Mouse (Mus musculus): ENCODE measurements around the gene Polr3h. TPM values are rescaled to one million over a fixed set of nuclear protein-coding genes. Genes with fewer than 3 reads are reported as not detected.

The Polr3h gene
- total and polyA plus RNA-seq, 3 experiments: 8.4 to 36.8 (median 25.0) TPM

DNA sequence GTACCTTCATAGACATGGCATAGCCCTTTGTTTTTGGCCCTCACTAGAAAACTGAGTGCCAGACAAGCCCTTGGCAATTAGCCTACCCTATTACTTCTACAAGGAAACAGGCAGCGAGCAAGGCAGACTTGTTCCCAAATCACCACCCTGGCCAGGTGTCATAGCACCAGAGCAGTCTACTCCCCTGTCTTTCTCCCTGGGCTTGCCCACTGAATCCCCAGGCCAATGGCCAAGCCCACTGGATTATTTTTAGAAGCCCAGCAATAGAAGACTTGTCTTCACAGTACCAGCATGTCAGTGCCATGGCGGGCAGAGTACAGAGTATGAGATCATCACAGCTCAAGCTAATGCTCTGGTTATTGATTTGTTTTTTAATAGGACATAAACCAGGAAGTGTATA lies 27.3 kb downstream of the Polr3h start:
- no peaks in the 10 kb centered on the region for H3K4me1 ChIP-seq (ENCODE audit: insufficient read depth, low read depth, low read length)
- no peak for TF ChIP-seq GATA2 (IDR thresholded peaks at IDR 0.05; ENCODE audit: borderline replicate concordance, low read depth, low read length)
- TF ChIP-seq POLR2AphosphoS5 (IDR thresholded peaks at IDR 0.05; ENCODE audit: insufficient replicate concordance, low read depth, low read length): no peak
- TF ChIP-seq GATA1 (IDR thresholded peaks at IDR 0.05; ENCODE audit: borderline replicate concordance, low read length): no peak
- no peak for TF ChIP-seq TAL1 (conservative IDR thresholded peaks at IDR 0.05; ENCODE audit: low read depth, low read length)
- TF ChIP-seq CTCF (IDR thresholded peaks at IDR 0.05; ENCODE audit: low read depth, low read length): no peak
- H3K4me3 ChIP-seq (ENCODE audit: low read depth, low read length): no peak overlapping the region
- no peaks in the 10 kb centered on the region for H3K27me3 ChIP-seq (ENCODE audit: insufficient read depth, low read length)
- H3K9me3 ChIP-seq (replicated peaks): no peaks in the 10 kb centered on the region
- ATAC-seq (ENCODE audit: extremely low read depth, insufficient number of reproducible peaks, low FRiP score, poor library complexity, severe bottlenecking): no peak
- DNase-seq (ENCODE audit: low spot score): no peak
- peaks cover 95% of the 10 kb centered on the region for H3K36me3 ChIP-seq (replicated peaks)

DNA sequence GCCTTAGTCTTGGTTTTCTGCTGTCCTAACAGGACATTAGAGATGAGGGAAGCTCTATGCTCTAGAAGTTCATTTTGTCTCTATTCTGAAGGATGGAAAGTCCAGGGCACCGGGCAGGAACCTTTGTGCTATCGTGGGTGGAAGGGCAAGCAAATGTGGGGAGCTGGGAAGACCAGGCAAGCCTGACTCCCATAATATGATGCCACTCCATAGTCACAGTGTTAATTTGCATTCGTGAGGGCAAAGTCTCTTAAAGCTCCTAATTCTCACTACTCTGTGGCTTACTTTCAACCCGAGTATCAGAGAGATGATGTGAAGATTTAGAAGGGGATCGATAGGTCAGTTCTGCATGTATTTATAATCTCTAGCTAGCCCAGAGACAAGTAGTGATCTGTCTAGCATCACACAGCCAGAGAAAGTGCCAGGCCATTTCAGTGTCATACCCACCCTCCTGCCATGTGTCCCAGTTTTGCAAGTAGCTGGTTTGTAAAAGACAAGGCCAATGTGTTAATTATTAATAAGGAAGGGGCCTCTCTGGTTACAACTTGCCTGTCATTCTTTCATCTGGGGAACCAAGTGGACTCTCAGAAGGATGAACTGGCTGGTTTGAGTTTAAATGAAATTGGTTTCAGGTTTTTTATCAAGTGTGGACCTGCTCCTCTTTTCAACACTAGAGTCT lies 28.3 kb downstream of the Polr3h start:
- Histone ChIP-seq H3K4me3 (ENCODE audit: low read depth, low read length) (no peak overlapping the region), H3K27me3 (ENCODE audit: insufficient read depth, low read length) (no peaks in the 10 kb centered on the region), H3K4me1 (ENCODE audit: insufficient read depth, low read depth, low read length) (no peaks in the 10 kb centered on the region), H3K36me3 (replicated peaks) (peaks cover 94% of the 10 kb centered on the region), H3K9me3 (replicated peaks) (no peaks in the 10 kb centered on the region)
- ATAC-seq (ENCODE audit: extremely low read depth, insufficient number of reproducible peaks, low FRiP score, poor library complexity, severe bottlenecking) (no peak), DNase-seq (ENCODE audit: low spot score) (no peak)
- no peak for TF ChIP-seq CTCF (IDR thresholded peaks at IDR 0.05; ENCODE audit: low read depth, low read length)
- no peak for TF ChIP-seq GATA2 (IDR thresholded peaks at IDR 0.05; ENCODE audit: borderline replicate concordance, low read depth, low read length)
- no peak for TF ChIP-seq TAL1 (conservative IDR thresholded peaks at IDR 0.05; ENCODE audit: low read depth, low read length)
- no peak for TF ChIP-seq POLR2AphosphoS5 (IDR thresholded peaks at IDR 0.05; ENCODE audit: insufficient replicate concordance, low read depth, low read length)
- TF ChIP-seq GATA1 (IDR thresholded peaks at IDR 0.05; ENCODE audit: borderline replicate concordance, low read length): no peak

DNA sequence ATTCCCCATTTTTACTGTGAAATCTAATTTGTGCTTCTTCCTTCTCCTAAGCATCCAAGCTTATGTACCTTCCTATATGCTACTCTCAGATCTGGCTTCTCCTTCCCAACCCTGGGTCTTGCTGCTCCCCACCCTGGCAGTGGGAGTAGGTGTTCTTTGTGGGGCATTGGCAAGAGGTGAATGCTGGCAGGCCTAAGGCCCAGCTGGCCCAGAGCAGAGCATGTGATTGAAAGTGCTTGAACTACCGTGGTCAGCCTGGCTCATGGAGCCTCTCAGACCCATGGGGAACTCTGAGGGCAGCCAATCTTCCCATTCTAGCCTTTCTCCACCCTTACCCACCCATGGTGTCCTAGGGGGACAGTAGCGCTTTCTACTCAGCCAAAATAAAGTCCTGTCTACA lies 29.6 kb downstream of the Polr3h start:
- TF ChIP-seq CTCF (IDR thresholded peaks at IDR 0.05; ENCODE audit: low read depth, low read length) (no peak), POLR2AphosphoS5 (IDR thresholded peaks at IDR 0.05; ENCODE audit: insufficient replicate concordance, low read depth, low read length) (no peak), GATA1 (IDR thresholded peaks at IDR 0.05; ENCODE audit: borderline replicate concordance, low read length) (no peak), GATA2 (IDR thresholded peaks at IDR 0.05; ENCODE audit: borderline replicate concordance, low read depth, low read length) (no peak), TAL1 (conservative IDR thresholded peaks at IDR 0.05; ENCODE audit: low read depth, low read length) (no peak)
- H3K9me3 ChIP-seq (replicated peaks): no peaks in the 10 kb centered on the region
- H3K27me3 ChIP-seq (ENCODE audit: insufficient read depth, low read length): no peaks in the 10 kb centered on the region
- DNase-seq (ENCODE audit: low spot score) (no peak), ATAC-seq (ENCODE audit: extremely low read depth, insufficient number of reproducible peaks, low FRiP score, poor library complexity, severe bottlenecking) (no peak)
- H3K36me3 ChIP-seq (replicated peaks): peaks cover 93% of the 10 kb centered on the region
- H3K4me3 ChIP-seq (ENCODE audit: low read depth, low read length): no peak overlapping the region
- peaks cover 12% of the 10 kb centered on the region for H3K4me1 ChIP-seq (ENCODE audit: insufficient read depth, low read depth, low read length)

DNA sequence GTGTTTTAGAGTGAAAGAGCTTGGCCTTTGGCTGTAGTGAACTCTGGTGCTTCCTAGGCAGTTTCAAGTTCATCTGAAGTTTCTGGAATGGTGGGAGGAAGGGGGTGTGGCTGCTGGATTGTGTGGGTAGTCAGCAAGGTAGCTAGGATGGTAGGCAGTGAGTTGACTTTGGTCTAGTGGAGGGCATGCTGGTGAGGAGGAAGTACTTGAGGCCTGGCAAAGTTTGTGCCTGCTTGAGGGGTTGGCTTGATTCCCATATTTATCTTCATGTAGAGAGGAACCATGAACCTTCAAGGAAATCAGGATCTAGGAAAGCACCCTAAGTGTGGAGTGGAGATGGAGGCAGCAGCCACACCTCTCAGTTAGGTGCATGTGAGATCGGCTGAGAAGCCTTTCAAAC lies 32.0 kb downstream of the Polr3h start:
- no peak overlapping the region for H3K4me3 ChIP-seq (ENCODE audit: low read depth, low read length)
- DNase-seq (ENCODE audit: low spot score) (no peak), ATAC-seq (ENCODE audit: extremely low read depth, insufficient number of reproducible peaks, low FRiP score, poor library complexity, severe bottlenecking) (no peak)
- peaks cover 95% of the 10 kb centered on the region for H3K36me3 ChIP-seq (replicated peaks)
- H3K9me3 ChIP-seq (replicated peaks): no peaks in the 10 kb centered on the region
- H3K27me3 ChIP-seq (ENCODE audit: insufficient read depth, low read length): no peaks in the 10 kb centered on the region
- peaks cover 33% of the 10 kb centered on the region for H3K4me1 ChIP-seq (ENCODE audit: insufficient read depth, low read depth, low read length)
- no peak for TF ChIP-seq CTCF (IDR thresholded peaks at IDR 0.05; ENCODE audit: low read depth, low read length)
- no peak for TF ChIP-seq GATA2 (IDR thresholded peaks at IDR 0.05; ENCODE audit: borderline replicate concordance, low read depth, low read length)
- TF ChIP-seq TAL1 (conservative IDR thresholded peaks at IDR 0.05; ENCODE audit: low read depth, low read length): no peak
- TF ChIP-seq POLR2AphosphoS5 (IDR thresholded peaks at IDR 0.05; ENCODE audit: insufficient replicate concordance, low read depth, low read length): no peak
- no peak for TF ChIP-seq GATA1 (IDR thresholded peaks at IDR 0.05; ENCODE audit: borderline replicate concordance, low read length)

DNA sequence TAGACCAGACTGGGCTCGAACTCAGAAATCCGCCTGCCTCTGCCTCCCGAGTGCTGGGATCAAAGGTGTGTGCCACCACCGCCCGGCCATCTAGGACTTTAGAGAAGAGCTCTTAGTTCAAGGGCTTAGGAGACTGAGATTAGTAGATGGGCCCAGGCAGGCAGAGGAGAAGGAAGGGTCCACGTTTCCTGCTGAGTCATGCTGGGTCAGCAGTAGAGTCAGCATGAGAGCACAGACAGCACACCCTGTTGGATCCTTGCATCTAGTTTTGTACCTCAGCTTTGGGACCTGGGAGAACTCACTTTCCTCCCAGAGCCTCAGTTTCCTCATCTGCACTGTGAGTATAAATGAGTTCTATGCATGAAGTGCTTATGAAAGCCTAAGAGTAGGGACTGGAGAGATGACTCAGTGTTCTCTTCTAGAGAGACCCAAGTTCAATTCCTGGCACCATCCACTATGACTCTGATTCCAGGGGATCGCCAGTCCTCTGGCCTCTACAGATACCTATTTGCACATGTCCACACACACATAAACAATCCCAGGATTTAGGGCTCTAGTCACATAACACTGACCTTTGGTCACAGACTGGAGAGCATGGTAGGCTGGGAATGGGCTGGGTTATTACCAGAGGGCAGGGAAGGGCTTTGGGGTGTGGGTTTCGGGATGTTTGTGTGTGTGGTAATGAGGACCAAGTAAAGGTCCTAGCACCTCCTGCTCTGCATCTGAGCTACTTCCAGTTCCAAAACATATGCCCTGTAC lies 34.0 kb downstream of the Polr3h start:
- Histone ChIP-seq H3K4me1 (ENCODE audit: insufficient read depth, low read depth, low read length) (peaks cover 41% of the 10 kb centered on the region), H3K27me3 (ENCODE audit: insufficient read depth, low read length) (no peaks in the 10 kb centered on the region), H3K36me3 (replicated peaks) (peaks cover 94% of the 10 kb centered on the region), H3K9me3 (replicated peaks) (no peaks in the 10 kb centered on the region), H3K4me3 (ENCODE audit: low read depth, low read length) (peak overlapping the region; percentile 28; the same call in 1 of the 2 replicates)
- DNase-seq (ENCODE audit: low spot score) (peak; percentile 26), ATAC-seq (ENCODE audit: extremely low read depth, insufficient number of reproducible peaks, low FRiP score, poor library complexity, severe bottlenecking) (peak; percentile 54; the same call in 1 of the 2 replicates)
- TF ChIP-seq GATA1 (IDR thresholded peaks at IDR 0.05; ENCODE audit: borderline replicate concordance, low read length) (no peak), GATA2 (IDR thresholded peaks at IDR 0.05; ENCODE audit: borderline replicate concordance, low read depth, low read length) (no peak), CTCF (IDR thresholded peaks at IDR 0.05; ENCODE audit: low read depth, low read length) (no peak), TAL1 (conservative IDR thresholded peaks at IDR 0.05; ENCODE audit: low read depth, low read length) (no peak), POLR2AphosphoS5 (IDR thresholded peaks at IDR 0.05; ENCODE audit: insufficient replicate concordance, low read depth, low read length) (no peak)

DNA sequence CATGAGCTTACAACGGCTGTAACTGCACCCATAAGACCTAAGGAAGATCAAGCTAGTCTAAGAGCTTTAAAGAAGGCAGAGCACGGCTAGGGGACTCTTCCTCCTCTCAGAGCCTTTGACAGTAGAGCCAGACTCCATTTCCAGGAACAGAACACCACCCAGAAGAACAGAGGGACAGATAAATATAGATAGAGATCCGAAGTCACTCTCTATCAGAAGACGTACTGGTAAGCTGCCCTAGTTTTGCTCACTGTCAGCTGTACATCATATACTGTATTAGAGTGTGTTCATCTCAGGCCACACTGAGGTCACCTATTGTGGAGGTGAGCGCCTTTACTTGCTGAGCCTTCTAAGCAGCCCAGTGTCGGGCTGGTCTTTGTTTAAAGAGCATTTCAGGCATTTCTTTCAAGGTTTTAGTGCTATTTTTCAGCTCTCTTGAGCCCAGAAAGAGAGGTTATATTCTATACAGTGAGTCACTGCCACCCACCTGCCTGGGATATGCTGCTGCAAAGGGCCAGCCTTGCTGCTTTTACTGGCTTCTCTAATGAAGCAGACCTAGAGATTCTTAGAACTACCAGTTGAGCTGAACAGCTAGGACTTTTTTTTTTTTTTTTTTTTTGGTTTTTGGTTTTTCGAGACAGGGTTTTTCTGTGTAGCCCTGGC lies 34.8 kb downstream of the Polr3h start:
- no peaks in the 10 kb centered on the region for H3K9me3 ChIP-seq (replicated peaks)
- no peaks in the 10 kb centered on the region for H3K27me3 ChIP-seq (ENCODE audit: insufficient read depth, low read length)
- ATAC-seq (ENCODE audit: extremely low read depth, insufficient number of reproducible peaks, low FRiP score, poor library complexity, severe bottlenecking) (no peak), DNase-seq (ENCODE audit: low spot score) (no peak)
- no peak overlapping the region for H3K4me3 ChIP-seq (ENCODE audit: low read depth, low read length)
- H3K36me3 ChIP-seq (replicated peaks): peaks cover 93% of the 10 kb centered on the region
- TF ChIP-seq GATA2 (IDR thresholded peaks at IDR 0.05; ENCODE audit: borderline replicate concordance, low read depth, low read length) (no peak), GATA1 (IDR thresholded peaks at IDR 0.05; ENCODE audit: borderline replicate concordance, low read length) (no peak), CTCF (IDR thresholded peaks at IDR 0.05; ENCODE audit: low read depth, low read length) (no peak), POLR2AphosphoS5 (IDR thresholded peaks at IDR 0.05; ENCODE audit: insufficient replicate concordance, low read depth, low read length) (no peak), TAL1 (conservative IDR thresholded peaks at IDR 0.05; ENCODE audit: low read depth, low read length) (no peak)
- H3K4me1 ChIP-seq (ENCODE audit: insufficient read depth, low read depth, low read length): peaks cover 43% of the 10 kb centered on the region
